Mouse (Mus musculus): ENCODE data around the gene Acta1.

- TF ChIP-seq CTCF (IDR thresholded peaks at IDR 0.05; ENCODE audit: extremely low read depth, insufficient read depth, low read length), result no peak
- no peak for TF ChIP-seq POLR2A (IDR thresholded peaks at IDR 0.05; ENCODE audit: extremely low read depth, insufficient read depth, low read length)
Measured at GRCm38 (mm10) chr8:123902653-123903052, 8.1 kb upstream of the Acta1 start.
